Mouse (Mus musculus) embryonic facial prominence, embryonic 15.5 days (tissue): ENCODE data around the gene Snap91. TPM values are rescaled to one million over a fixed set of nuclear protein-coding genes. Genes with fewer than 3 reads are reported as not detected.

Experiments used
- ATAC-seq: fragments of 200-750 bp; cut with Nextera tagmentation; 2 replicates; pipeline ENCODE4 v1.8.0; 2017; ENCODE audit warnings: low read depth, moderate TSS enrichment; ENCODE audit not compliant: insufficient number of reproducible peaks, low FRiP score, low TSS enrichment
- H3K27ac ChIP-seq: fragments of 300-500 bp; sonication (generic); replicated peaks from 2 replicates; pipeline ENCODE4 v1.5.1; 2015; ENCODE audit warnings: mild to moderate bottlenecking, inconsistent platforms
- H3K27me3 ChIP-seq: fragments of 300-500 bp; sonication (generic); 2 replicates; pipeline ENCODE4 v1.6.1; 2015; ENCODE audit warnings: inconsistent platforms
- H3K36me3 ChIP-seq: fragments of 300-500 bp; sonication (generic); 2 replicates; pipeline ENCODE4 v1.6.1; 2015; ENCODE audit warnings: mild to moderate bottlenecking, inconsistent platforms
- H3K4me1 ChIP-seq: fragments of 300-500 bp; sonication (generic); 2 replicates; pipeline ENCODE4 v1.6.1; 2015; ENCODE audit warnings: inconsistent platforms
- H3K4me2 ChIP-seq: fragments of 300-500 bp; sonication (generic); replicated peaks from 2 replicates; pipeline ENCODE4 v1.6.1; 2015; ENCODE audit warnings: mild to moderate bottlenecking, inconsistent platforms
- H3K4me3 ChIP-seq: fragments of 300-500 bp; sonication (generic); replicated peaks from 2 replicates; pipeline ENCODE4 v1.5.1; 2015; ENCODE audit warnings: mild to moderate bottlenecking, inconsistent platforms
- H3K9ac ChIP-seq: fragments of 300-500 bp; sonication (generic); 2 replicates; pipeline ENCODE4 v1.6.1; 2015; ENCODE audit warnings: inconsistent platforms
- H3K9me3 ChIP-seq: fragments of 300-500 bp; sonication (generic); replicated peaks from 2 replicates; pipeline ENCODE4 v1.6.1; 2016; ENCODE audit warnings: inconsistent platforms
- WGBS: fragments of 180-500 bp; shearing (Covaris S2); methylation state at CpG from one replicate; pipeline ENCODE4 v1.1.7; 2015; 5-methylcytosine and 5-hydroxymethylcytosine counted together
- polyA plus RNA-seq: library from polyadenylated mRNA; unstranded; fragments of >200 nt; fragmentation: Nextera tagmentation; extraction: Ambion mirVana; gene quantifications from 2 replicates; pipeline ENCODE4 v1.2.1, GENCODE M21; 2015

The Snap91 gene
- polyA plus RNA-seq, 1 experiment from 2014 or later: 10.1 TPM

DNA sequence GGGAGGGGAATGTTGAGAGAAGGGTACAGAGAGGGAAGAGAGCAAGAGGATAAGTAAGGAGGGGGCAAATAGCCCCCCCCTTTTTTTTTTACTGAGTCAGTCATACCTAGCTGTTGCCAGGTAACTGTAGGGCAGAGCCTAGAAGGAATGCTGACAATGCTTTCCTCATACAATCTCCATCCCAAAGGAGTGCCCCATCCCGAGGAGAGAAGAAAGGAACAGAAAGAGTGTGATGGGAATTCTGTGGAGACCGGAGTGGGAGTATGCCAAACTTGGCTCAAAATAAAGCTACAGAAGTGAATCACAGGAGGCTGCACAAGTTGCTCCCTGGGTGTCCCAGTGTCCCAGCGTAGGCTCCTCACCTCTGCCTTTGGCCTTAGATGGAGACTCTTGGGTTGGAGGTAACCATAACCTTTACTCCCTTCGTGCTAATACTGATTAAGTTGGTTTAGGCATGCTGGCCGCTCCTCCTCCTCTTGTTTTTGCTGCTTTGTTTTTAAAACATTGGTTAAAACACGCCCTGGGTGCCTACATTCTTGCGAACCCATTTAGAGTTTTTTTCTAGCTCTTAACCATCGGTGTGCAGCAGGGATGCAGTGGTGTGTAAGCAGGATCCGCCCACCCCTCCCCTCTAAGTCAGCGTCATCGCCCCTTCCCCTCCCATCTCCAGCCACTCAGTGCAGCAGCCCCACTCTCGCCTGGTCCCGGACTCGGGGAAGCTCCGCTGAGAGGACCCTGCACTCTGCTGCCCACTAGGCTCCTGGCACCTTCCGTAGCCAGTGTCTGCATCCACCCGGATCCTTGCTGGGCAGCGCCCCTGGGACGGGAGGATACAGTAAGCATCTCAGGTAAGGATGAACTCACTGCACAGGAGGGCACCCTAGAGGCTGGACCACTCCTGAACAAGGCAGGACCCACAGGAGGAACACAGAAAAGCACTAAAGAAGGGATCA lies 137.2 kb downstream of the Snap91 start, which contains the start of gene Prss35:
Gene Prss35, plus strand, starts transcription at position 691 of the 953 bp plus-strand sequence.
- 3% methylated on average over 19 of the region's 19 CpGs for WGBS
- Histone ChIP-seq H3K36me3 (no peaks in the 10 kb centered on the region), H3K27me3 (peaks cover 5% of the 10 kb centered on the region; the same call in 1 of the 2 replicates), H3K4me2 (peak within 1 kb of the TSS; percentile 67), H3K9ac (peak within 1 kb of the TSS; percentile 16), H3K27ac (0 out of 2 replicates have a peak within 1 kb of the TSS, but pooled peaks have one; percentile 31), H3K4me3 (peak within 1 kb of the TSS; percentile 47), H3K9me3 (no peaks in the 10 kb centered on the region), H3K4me1 (peaks cover 10% of the 10 kb centered on the region)
- ATAC-seq: peak; percentile 79

DNA sequence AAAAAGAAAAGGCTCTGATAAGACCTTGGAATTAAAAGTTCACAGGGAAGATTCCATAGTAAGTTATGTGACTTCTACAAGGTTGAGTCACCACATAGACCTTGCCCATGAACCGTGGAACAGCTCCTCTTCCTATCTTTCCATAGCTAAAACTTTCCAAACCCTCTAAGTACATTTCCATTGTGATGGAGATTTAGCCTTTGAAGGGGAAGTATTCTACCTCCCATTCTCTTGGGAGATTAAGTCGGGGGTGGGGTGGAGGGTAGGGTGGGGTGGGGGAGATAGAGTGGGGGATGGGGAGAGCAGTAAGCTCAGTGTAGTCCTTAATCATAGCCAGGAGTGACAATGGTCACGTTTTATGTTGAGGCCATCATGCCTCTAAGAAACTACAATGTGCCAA lies 140.5 kb downstream of the Snap91 start:
- no peak overlapping the region for H3K4me2 ChIP-seq
- H3K9ac ChIP-seq: no peak overlapping the region
- 37% methylated on average over 3 of the region's 3 CpGs for WGBS
- no peaks in the 10 kb centered on the region for H3K36me3 ChIP-seq
- no peak for ATAC-seq
- no peaks in the 10 kb centered on the region for H3K9me3 ChIP-seq
- H3K27me3 ChIP-seq: peaks cover 4% of the 10 kb centered on the region; the same call in 1 of the 2 replicates
- no peak overlapping the region for H3K4me3 ChIP-seq
- H3K4me1 ChIP-seq: peaks cover 19% of the 10 kb centered on the region
- no peak overlapping the region for H3K27ac ChIP-seq

DNA sequence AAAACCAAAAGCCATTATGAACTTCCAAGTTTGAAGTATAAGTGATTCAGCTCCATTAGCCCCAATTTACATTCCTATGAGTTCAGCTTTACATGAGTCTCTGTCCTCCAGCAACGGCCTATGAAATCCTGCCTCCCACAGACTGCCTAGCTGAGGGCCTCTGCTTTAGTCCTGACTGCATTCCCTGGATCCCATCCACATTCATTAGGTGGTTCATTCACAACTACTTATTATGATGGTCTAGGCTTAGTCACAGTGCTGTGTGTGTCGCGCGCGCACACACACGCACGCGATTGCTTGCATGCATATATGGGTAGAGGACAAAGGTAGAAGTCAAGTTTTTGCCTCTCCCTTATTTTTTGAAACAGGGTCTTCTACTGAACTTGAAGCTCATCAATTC lies 141.7 kb downstream of the Snap91 start:
- H3K27me3 ChIP-seq: no peaks in the 10 kb centered on the region
- H3K27ac ChIP-seq: no peak overlapping the region
- H3K9me3 ChIP-seq: no peaks in the 10 kb centered on the region
- no peak overlapping the region for H3K4me3 ChIP-seq
- peaks cover 19% of the 10 kb centered on the region for H3K4me1 ChIP-seq
- WGBS: 91% methylated on average over 8 of the region's 8 CpGs
- H3K36me3 ChIP-seq: no peaks in the 10 kb centered on the region
- no peak overlapping the region for H3K9ac ChIP-seq
- no peak overlapping the region for H3K4me2 ChIP-seq
- no peak for ATAC-seq

DNA sequence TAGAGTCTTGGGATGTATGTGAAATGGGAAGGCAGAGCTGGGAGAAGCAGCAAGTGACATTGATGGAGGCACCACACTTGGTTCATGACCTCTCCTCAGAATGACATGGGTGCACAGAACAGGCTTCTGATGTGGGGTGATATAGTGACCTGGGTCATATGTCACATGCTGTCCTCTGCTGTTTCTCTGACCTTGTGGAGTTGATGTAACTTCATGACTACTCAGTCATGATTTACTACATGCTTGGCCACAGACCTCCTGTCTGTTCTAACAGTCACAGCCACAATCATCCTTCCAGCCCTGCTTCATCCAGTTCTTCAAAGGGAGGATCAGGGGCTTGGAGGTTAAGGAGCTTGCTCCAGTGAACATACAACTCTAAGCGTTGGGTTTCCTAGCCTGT lies 142.4 kb downstream of the Snap91 start:
- 95% methylated on average over 1 of the region's 1 CpGs for WGBS
- H3K36me3 ChIP-seq: no peaks in the 10 kb centered on the region
- no peaks in the 10 kb centered on the region for H3K9me3 ChIP-seq
- H3K27ac ChIP-seq: no peak overlapping the region
- H3K4me1 ChIP-seq: peaks cover 11% of the 10 kb centered on the region
- H3K4me2 ChIP-seq: no peak overlapping the region
- no peaks in the 10 kb centered on the region for H3K27me3 ChIP-seq
- no peak overlapping the region for H3K4me3 ChIP-seq
- H3K9ac ChIP-seq: no peak overlapping the region
- ATAC-seq: no peak

DNA sequence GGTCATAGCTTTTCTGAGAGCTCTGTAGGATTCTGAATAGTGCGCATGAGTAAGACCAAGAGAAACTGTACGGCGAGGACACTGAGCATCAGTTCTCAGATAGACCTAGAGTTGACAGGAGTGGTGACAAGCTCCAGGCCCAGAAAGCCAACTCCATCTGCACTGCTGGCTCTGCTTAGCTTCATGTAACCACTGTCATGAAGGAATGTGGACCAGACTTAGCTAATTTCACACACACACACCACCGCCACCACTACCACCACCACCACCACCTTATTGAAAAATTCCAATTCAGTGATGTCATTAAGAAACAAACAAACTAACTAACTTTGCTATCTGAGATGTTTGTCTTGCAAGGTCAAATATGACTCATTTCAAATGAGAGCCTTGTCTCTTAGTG lies 143.5 kb downstream of the Snap91 start:
- Histone ChIP-seq H3K27me3 (no peaks in the 10 kb centered on the region), H3K4me2 (no peak overlapping the region), H3K9me3 (no peaks in the 10 kb centered on the region), H3K4me3 (no peak overlapping the region), H3K4me1 (peaks cover 8% of the 10 kb centered on the region; the same call in 1 of the 2 replicates), H3K9ac (no peak overlapping the region), H3K27ac (no peak overlapping the region), H3K36me3 (no peaks in the 10 kb centered on the region)
- 69% methylated on average over 4 of the region's 4 CpGs for WGBS
- no peak for ATAC-seq

DNA sequence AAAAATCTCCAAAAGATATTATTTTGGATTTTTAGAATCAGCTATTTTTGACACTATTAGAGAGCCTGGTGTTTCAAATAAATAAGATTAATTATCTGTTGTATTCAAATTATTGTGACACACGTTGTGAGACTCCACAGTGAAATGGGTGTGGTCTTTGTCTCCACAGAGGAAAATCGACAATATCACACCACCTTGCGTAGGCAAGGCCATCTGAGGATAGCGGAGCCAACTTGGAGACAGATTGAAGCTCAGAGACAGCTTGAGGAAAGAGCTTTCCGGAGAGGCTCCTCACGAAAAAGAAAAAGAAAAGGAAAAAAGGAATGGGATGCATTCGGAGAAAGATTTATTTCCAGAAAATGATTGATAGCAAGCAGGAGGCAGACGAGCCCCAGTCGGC lies 145.7 kb downstream of the Snap91 start:
- H3K4me2 ChIP-seq: no peak overlapping the region
- H3K4me1 ChIP-seq: peaks cover 8% of the 10 kb centered on the region; the same call in 1 of the 2 replicates
- H3K9me3 ChIP-seq: no peaks in the 10 kb centered on the region
- 76% methylated on average over 9 of the region's 9 CpGs for WGBS
- no peak overlapping the region for H3K9ac ChIP-seq
- H3K4me3 ChIP-seq: no peak overlapping the region
- no peak overlapping the region for H3K27ac ChIP-seq
- ATAC-seq: no peak
- H3K27me3 ChIP-seq: no peaks in the 10 kb centered on the region
- no peaks in the 10 kb centered on the region for H3K36me3 ChIP-seq

DNA sequence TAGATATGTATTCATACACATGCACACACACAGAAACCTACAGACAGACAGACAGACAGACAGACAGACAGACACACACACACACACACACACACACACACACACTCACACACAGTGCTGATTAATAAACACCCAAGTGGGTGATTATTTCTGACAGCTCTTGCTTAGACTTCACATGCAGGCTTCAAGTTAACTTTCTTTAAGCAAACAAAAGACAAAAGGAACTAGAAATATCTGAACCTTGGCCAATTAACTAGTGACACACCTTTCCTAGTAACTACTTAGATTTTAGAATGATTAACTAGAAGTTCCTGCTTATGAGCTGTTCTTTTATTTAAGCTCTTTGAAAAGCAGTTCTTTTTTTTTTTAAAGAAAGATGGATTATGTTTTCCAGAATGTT lies 146.1 kb downstream of the Snap91 start:
- Histone ChIP-seq H3K36me3 (no peaks in the 10 kb centered on the region), H3K27ac (no peak overlapping the region), H3K9me3 (no peaks in the 10 kb centered on the region), H3K4me3 (no peak overlapping the region), H3K4me1 (peaks cover 8% of the 10 kb centered on the region; the same call in 1 of the 2 replicates), H3K27me3 (no peaks in the 10 kb centered on the region), H3K4me2 (no peak overlapping the region), H3K9ac (no peak overlapping the region)
- no peak for ATAC-seq

DNA sequence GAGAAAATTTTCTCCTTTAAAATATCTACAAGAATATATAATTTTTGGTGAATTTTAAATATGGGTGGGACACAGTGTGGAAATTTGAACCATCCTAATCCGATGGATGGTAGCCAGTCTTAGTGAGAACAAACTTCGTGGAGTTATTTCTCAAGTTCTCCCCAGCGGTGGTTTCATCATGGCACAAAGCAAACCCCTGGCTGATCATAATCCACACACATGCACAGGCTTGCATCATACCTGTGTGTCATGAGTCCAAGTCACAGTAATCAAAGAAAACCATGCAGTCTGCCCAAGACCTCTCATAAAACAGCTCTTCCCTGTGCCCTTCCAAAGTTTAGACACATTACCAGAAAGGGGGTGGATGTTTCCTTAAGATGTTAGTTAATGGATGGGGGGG lies 150.6 kb downstream of the Snap91 start:
- WGBS: 66% methylated on average over 3 of the region's 3 CpGs
- Histone ChIP-seq H3K4me3 (no peak overlapping the region), H3K27ac (no peak overlapping the region), H3K36me3 (no peaks in the 10 kb centered on the region), H3K27me3 (no peaks in the 10 kb centered on the region), H3K4me1 (no peaks in the 10 kb centered on the region), H3K9ac (no peak overlapping the region), H3K9me3 (no peaks in the 10 kb centered on the region), H3K4me2 (no peak overlapping the region)
- no peak; the same call in 1 of the 2 replicates for ATAC-seq

DNA sequence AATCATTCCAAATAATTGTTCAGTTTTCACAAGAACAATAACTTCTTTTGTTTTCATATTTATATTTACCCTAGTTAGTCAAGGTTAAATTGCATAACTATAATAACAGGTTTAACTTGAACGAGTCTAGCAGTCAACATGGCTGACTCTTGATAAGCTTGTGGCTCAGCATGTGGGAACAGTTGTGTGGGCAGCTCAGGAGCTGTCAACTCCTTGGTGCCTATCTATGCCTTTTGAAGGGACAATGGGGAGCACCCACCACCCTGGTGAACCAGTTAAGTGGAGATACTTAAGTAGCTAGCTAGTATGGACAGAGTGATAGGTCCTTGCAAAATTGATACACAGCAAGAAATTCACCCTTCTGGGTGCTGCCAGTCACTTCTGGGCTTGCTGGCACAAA lies 151.4 kb downstream of the Snap91 start:
- 61% methylated on average over 1 of the region's 1 CpGs for WGBS
- no peaks in the 10 kb centered on the region for H3K4me1 ChIP-seq
- H3K9me3 ChIP-seq: no peaks in the 10 kb centered on the region
- ATAC-seq: no peak
- no peak overlapping the region for H3K9ac ChIP-seq
- H3K27ac ChIP-seq: no peak overlapping the region
- H3K4me2 ChIP-seq: no peak overlapping the region
- H3K36me3 ChIP-seq: no peaks in the 10 kb centered on the region
- no peaks in the 10 kb centered on the region for H3K27me3 ChIP-seq
- no peak overlapping the region for H3K4me3 ChIP-seq

DNA sequence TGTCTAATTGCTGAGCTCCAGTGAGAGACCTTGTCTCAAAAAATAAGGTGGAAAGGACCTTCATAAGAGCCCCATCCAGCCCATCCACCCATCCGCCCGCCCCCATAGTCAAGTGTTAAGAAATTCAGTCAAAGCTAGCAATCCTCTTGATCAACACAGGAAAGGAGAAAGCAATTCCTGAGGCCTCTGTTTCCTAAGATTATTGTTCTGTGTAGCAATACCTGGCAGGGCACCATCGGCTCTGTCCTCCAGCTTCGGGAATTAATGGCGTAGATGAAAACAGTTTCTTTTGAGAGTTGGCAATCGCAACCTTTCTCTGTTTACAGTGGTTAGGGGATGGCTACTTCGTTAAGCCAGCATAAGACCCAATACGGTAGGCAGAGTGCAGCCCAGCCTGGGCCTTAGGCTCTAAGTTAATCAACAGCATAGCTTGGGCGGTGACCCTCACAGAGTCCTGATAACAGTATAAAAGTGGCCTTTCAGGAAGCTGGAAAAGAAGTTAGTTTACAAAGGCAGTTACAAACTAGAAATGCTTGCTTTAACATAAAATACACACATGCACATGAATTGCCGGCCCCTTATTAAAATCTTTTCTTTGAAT lies 152.1 kb downstream of the Snap91 start:
- Histone ChIP-seq H3K27ac (no peak overlapping the region), H3K9me3 (no peaks in the 10 kb centered on the region), H3K4me2 (no peak overlapping the region), H3K9ac (no peak overlapping the region), H3K4me3 (no peak overlapping the region), H3K36me3 (no peaks in the 10 kb centered on the region), H3K4me1 (no peaks in the 10 kb centered on the region), H3K27me3 (no peaks in the 10 kb centered on the region)
- no peak for ATAC-seq
- 81% methylated on average over 10 of the region's 10 CpGs for WGBS

DNA sequence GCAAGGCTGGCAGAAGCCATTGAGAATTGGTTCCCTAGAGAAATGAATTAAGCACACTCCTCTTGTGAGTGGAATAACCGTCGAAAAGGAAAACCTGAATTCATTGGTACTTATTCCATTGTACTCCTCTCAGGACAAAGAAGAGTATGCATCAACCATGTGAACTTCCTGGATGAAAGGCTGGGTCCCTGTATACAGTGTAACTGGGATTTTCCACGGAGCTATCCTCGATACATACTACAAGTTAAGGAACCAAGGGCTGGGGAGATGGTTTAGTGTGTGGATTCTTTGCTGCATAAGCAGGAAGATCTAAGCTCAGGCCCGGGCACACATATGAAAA lies 154.1 kb downstream of the Snap91 start:
- Histone ChIP-seq H3K9me3 (no peaks in the 10 kb centered on the region), H3K4me1 (no peaks in the 10 kb centered on the region), H3K9ac (no peak overlapping the region), H3K27me3 (no peaks in the 10 kb centered on the region), H3K36me3 (no peaks in the 10 kb centered on the region), H3K4me2 (no peak overlapping the region), H3K4me3 (no peak overlapping the region), H3K27ac (no peak overlapping the region)
- ATAC-seq: no peak
- WGBS: 83% methylated on average over 5 of the region's 5 CpGs
